22 mouse cellular contexts compared by ENCODE assay signal in genomic region chr4:12474981-12475568, GRCm38 (mm10).
DNase-seq lines count a peak whose midpoint lies in the region; ATAC-seq and TF ChIP-seq lines count a peak whose summit lies in the region.
"Had no signal": no experiment of that assay in that cellular context is flagged by ENCODE, and none has a peak within 500 bp of the region (broad histone marks: within the 10 kb centered on the region; RNA-seq: fewer than 3 reads in every experiment).

No protein-coding gene starts in this region.

- WGBS in midbrain, embryonic 14.5 days, result 68% methylated on average over 4 of the region's 4 CpGs
- WGBS in midbrain, postnatal 0 days, result 55% methylated on average over 4 of the region's 4 CpGs
- WGBS in forebrain, postnatal 0 days, result 17% methylated on average over 4 of the region's 4 CpGs

- no peaks in the 10 kb centered on the region for H3K27me3 ChIP-seq in midbrain, embryonic 14.5 days (ENCODE audit: control insufficient read depth, insufficient read depth, low read length)
- no peaks in the 10 kb centered on the region for H3K27me3 ChIP-seq in midbrain, postnatal 0 days (ENCODE audit: insufficient read depth, low read length)
- H3K27me3 ChIP-seq in forebrain, postnatal 0 days (ENCODE audit: insufficient read depth, low read length), result no peaks in the 10 kb centered on the region
- H3K27me3 ChIP-seq: intestine, embryonic 15.5 days; limb, embryonic 12.5 days; megakaryocyte, embryonic 14.5 days; neural tube, embryonic 12.5 days had no signal

- intact Hi-C loops in heart, postnatal 25 days (cut with DNase I), result no loop called here

- H3K36me3 ChIP-seq in midbrain, embryonic 14.5 days (ENCODE audit: control insufficient read depth, insufficient read depth, low read length), result no peaks in the 10 kb centered on the region
- H3K36me3 ChIP-seq in midbrain, postnatal 0 days (ENCODE audit: insufficient read depth, low read length), result no peaks in the 10 kb centered on the region
- no peaks in the 10 kb centered on the region for H3K36me3 ChIP-seq in forebrain, postnatal 0 days (ENCODE audit: insufficient read depth)
- H3K36me3 ChIP-seq: hindbrain, embryonic 10.5 days; intestine, embryonic 15.5 days; limb, embryonic 12.5 days; neural tube, embryonic 12.5 days had no signal

- 0 out of 2 replicates have a peak, but pooled peaks cover 6% of the 10 kb centered on the region for H3K4me1 ChIP-seq in midbrain, embryonic 14.5 days (ENCODE audit: control insufficient read depth, insufficient read depth, low read length)
- no peaks in the 10 kb centered on the region for H3K4me1 ChIP-seq in midbrain, postnatal 0 days (ENCODE audit: insufficient read depth, low read length)
- H3K4me1 ChIP-seq in forebrain, postnatal 0 days (ENCODE audit: insufficient read depth), result 0 out of 2 replicates have a peak, but pooled peaks cover 15% of the 10 kb centered on the region
- H3K4me1 ChIP-seq: hindbrain, embryonic 10.5 days; intestine, embryonic 15.5 days; megakaryocyte, embryonic 14.5 days; neural tube, embryonic 12.5 days had no signal

- no peak for TF ChIP-seq CTCF in layer of hippocampus, adult 2 months (conservative IDR thresholded peaks at IDR 0.05)
- TF ChIP-seq CTCF in midbrain, postnatal 0 days (IDR thresholded peaks at IDR 0.05), result no peak
- TF ChIP-seq CTCF in forebrain, postnatal 0 days (IDR thresholded peaks at IDR 0.05; ENCODE audit: low read depth), result no peak

- H3K9me3 ChIP-seq in midbrain, embryonic 14.5 days (ENCODE audit: control insufficient read depth, low read length), result no peaks in the 10 kb centered on the region
- H3K9me3 ChIP-seq in midbrain, postnatal 0 days (ENCODE audit: low read length), result no peaks in the 10 kb centered on the region
- H3K9me3 ChIP-seq in forebrain, postnatal 0 days (ENCODE audit: low read length), result no peaks in the 10 kb centered on the region
- H3K9me3 ChIP-seq: hindbrain, embryonic 10.5 days; intestine, embryonic 15.5 days; limb, embryonic 12.5 days; megakaryocyte, embryonic 14.5 days; neural tube, embryonic 12.5 days had no signal

- H3K9ac ChIP-seq in midbrain, embryonic 14.5 days (replicated peaks; ENCODE audit: low read length), result no peak overlapping the region
- H3K9ac ChIP-seq in midbrain, postnatal 0 days (replicated peaks; ENCODE audit: low read length, poor library complexity, severe bottlenecking), result no peak overlapping the region
- no peak overlapping the region for H3K9ac ChIP-seq in forebrain, postnatal 0 days
- H3K9ac ChIP-seq: intestine, embryonic 15.5 days; limb, embryonic 12.5 days; liver, postnatal 0 days; neural tube, embryonic 12.5 days had no signal

- no peak overlapping the region for H3K4me3 ChIP-seq in layer of hippocampus, adult 2 months
- no peak overlapping the region for H3K4me3 ChIP-seq in midbrain, embryonic 14.5 days (replicated peaks; ENCODE audit: low read depth, low read length)
- H3K4me3 ChIP-seq in midbrain, postnatal 0 days (ENCODE audit: low read depth, low read length), result no peak overlapping the region
- no peak overlapping the region for H3K4me3 ChIP-seq in forebrain, postnatal 0 days (ENCODE audit: low read depth, low read length)
- H3K4me3 ChIP-seq: hindbrain, embryonic 10.5 days; intestine, embryonic 15.5 days; limb, embryonic 12.5 days; megakaryocyte, embryonic 14.5 days; neural tube, embryonic 12.5 days had no signal

- no peak for ATAC-seq in midbrain, embryonic 14.5 days (ENCODE audit: low FRiP score, low TSS enrichment)
- ATAC-seq in midbrain, postnatal 0 days (ENCODE audit: low FRiP score), result no peak
- ATAC-seq in forebrain, postnatal 0 days, result peak; percentile 87
- ATAC-seq: intestine, embryonic 15.5 days; liver, postnatal 0 days had no signal

- DNase-seq in cerebellum, postnatal 14 days, result peak; percentile 65 to 67
- no peak for DNase-seq in cerebellum, adult 11 months
- no peak for DNase-seq in layer of hippocampus, adult 2 months (ENCODE audit: low spot score in 2 of 2)
- no peak for DNase-seq in layer of hippocampus, postnatal 25 days (ENCODE audit: extremely low spot score in 1 of 2, low spot score in 1 of 2)
- peak; percentile 54 for DNase-seq in midbrain, embryonic 14.5 days
- DNase-seq in midbrain, postnatal 0 days (ENCODE audit: low spot score), result no peak
- peak; percentile 66 for DNase-seq in forebrain, postnatal 0 days
- no peak for DNase-seq in heart, postnatal 25 days (ENCODE audit: low spot score)
- DNase-seq: adrenal gland, postnatal 10 days; cerebellum, adult 9-10 months; kidney, adult 8-10 months; kidney, postnatal 10 days; liver, postnatal 0 days; thymus, adult 18-20 months; thymus, postnatal 4 days had no signal

- 0 out of 2 replicates have a peak overlapping the region, but pooled peaks have one; percentile 25 for H3K27ac ChIP-seq in layer of hippocampus, adult 2 months
- no peak overlapping the region for H3K27ac ChIP-seq in midbrain, embryonic 14.5 days (replicated peaks; ENCODE audit: low read depth, low read length)
- no peak overlapping the region for H3K27ac ChIP-seq in midbrain, postnatal 0 days (ENCODE audit: low read depth, low read length)
- peak overlapping the region; percentile 47 for H3K27ac ChIP-seq in forebrain, postnatal 0 days (ENCODE audit: low read depth, low read length)
- H3K27ac ChIP-seq: hindbrain, embryonic 10.5 days; intestine, embryonic 15.5 days; limb, embryonic 12.5 days; neural tube, embryonic 12.5 days had no signal

- H3K4me2 ChIP-seq in midbrain, embryonic 14.5 days (ENCODE audit: low read length), result no peak overlapping the region
- no peak overlapping the region for H3K4me2 ChIP-seq in midbrain, postnatal 0 days (ENCODE audit: low read depth, low read length, poor library complexity, severe bottlenecking)
- no peak overlapping the region for H3K4me2 ChIP-seq in forebrain, postnatal 0 days (ENCODE audit: low read depth)
- H3K4me2 ChIP-seq: heart, embryonic 11.5 days; intestine, embryonic 15.5 days; limb, embryonic 12.5 days; liver, embryonic 11.5 days; neural tube, embryonic 12.5 days had no signal

Comparison
In these comparisons a context has a peak if more than half of its experiments do, and no peak if none do; other contexts are left out.
1. DNase-seq: peak in cerebellum, postnatal 14 days (2 of 2), midbrain, embryonic 14.5 days (single experiment) and forebrain, postnatal 0 days (single experiment); none in cerebellum, adult 11 months (single experiment), layer of hippocampus, adult 2 months (0 of 2), layer of hippocampus, postnatal 25 days (0 of 2), midbrain, postnatal 0 days (single experiment) and heart, postnatal 25 days (single experiment).
2. H3K27ac ChIP-seq: peak in layer of hippocampus, adult 2 months (single experiment) and forebrain, postnatal 0 days (single experiment); none in midbrain, embryonic 14.5 days (single experiment) and midbrain, postnatal 0 days (single experiment).